Mouse (Mus musculus): ENCODE results near the gene Pgc. TPM values are rescaled to one million over a fixed set of nuclear protein-coding genes. Genes with fewer than 3 reads are reported as not detected.

Pgc gene
- total and polyA plus RNA-seq, 2 experiments: 0.26 TPM; not detected in 1

GRCm38 (mm10) chr17:47768707-47769276 lies 42.1 kb downstream of the Pgc start:
- Histone ChIP-seq H3K27ac (replicated peaks; ENCODE audit: insufficient read depth, low read depth, low read length) (peak overlapping the region; percentile 45), H3K36me3 (ENCODE audit: control insufficient read depth, insufficient read depth, low read length) (no peaks in the 10 kb centered on the region), H3K9ac (ENCODE audit: low read depth, low read length) (no peak overlapping the region), H3K79me2 (ENCODE audit: control insufficient read depth, insufficient read depth, low read length) (peaks cover 41% of the 10 kb centered on the region), H3K4me1 (ENCODE audit: control insufficient read depth, insufficient read depth, low read length) (0 out of 2 replicates have a peak, but pooled peaks cover under 1% of the 10 kb centered on the region), H3K27me3 (ENCODE audit: control insufficient read depth, insufficient read depth, low read length) (no peaks in the 10 kb centered on the region), H3K4me3 (ENCODE audit: insufficient read depth, low read depth, low read length) (peak overlapping the region; percentile 29; the same call in 1 of the 2 replicates)
- 71% methylated on average over 12 of the region's 12 CpGs for WGBS
- peak; percentile 46 for TF ChIP-seq CTCF (IDR thresholded peaks at IDR 0.05; ENCODE audit: low read depth, low read length)
- no peak for TF ChIP-seq POLR2A (IDR thresholded peaks at IDR 0.05; ENCODE audit: extremely low read depth, insufficient read depth, low read length)
- DNase-seq (ENCODE audit: extremely low read depth, low read depth, low spot score): no peak

- Histone ChIP-seq H3K4me1 (ENCODE audit: control insufficient read depth, insufficient read depth, low read length) (no peaks in the 10 kb centered on the region), H3K4me3 (ENCODE audit: insufficient read depth, low read depth, low read length) (no peak overlapping the region), H3K9ac (ENCODE audit: low read depth, low read length) (no peak overlapping the region), H3K79me2 (ENCODE audit: control insufficient read depth, insufficient read depth, low read length) (peaks cover 39% of the 10 kb centered on the region), H3K27me3 (ENCODE audit: control insufficient read depth, insufficient read depth, low read length) (no peaks in the 10 kb centered on the region), H3K36me3 (ENCODE audit: control insufficient read depth, insufficient read depth, low read length) (no peaks in the 10 kb centered on the region), H3K27ac (replicated peaks; ENCODE audit: insufficient read depth, low read depth, low read length) (peak overlapping the region; percentile 45)
- no peak for DNase-seq (ENCODE audit: extremely low read depth, low read depth, low spot score)
- TF ChIP-seq CTCF (IDR thresholded peaks at IDR 0.05; ENCODE audit: low read depth, low read length) (no peak), POLR2A (IDR thresholded peaks at IDR 0.05; ENCODE audit: extremely low read depth, insufficient read depth, low read length) (no peak)
- 91% methylated on average over 11 of the region's 11 CpGs for WGBS
These were observed 43.0 kb downstream of the Pgc start for GRCm38 (mm10) chr17:47769389-47770299.

- Histone ChIP-seq H3K36me3 (ENCODE audit: control insufficient read depth, insufficient read depth, low read length) (no peaks in the 10 kb centered on the region), H3K4me1 (ENCODE audit: control insufficient read depth, insufficient read depth, low read length) (no peaks in the 10 kb centered on the region), H3K9ac (ENCODE audit: low read depth, low read length) (no peak overlapping the region), H3K79me2 (ENCODE audit: control insufficient read depth, insufficient read depth, low read length) (peaks cover 26% of the 10 kb centered on the region; the same call in 1 of the 2 replicates), H3K27ac (replicated peaks; ENCODE audit: insufficient read depth, low read depth, low read length) (no peak overlapping the region), H3K4me3 (ENCODE audit: insufficient read depth, low read depth, low read length) (no peak overlapping the region), H3K27me3 (ENCODE audit: control insufficient read depth, insufficient read depth, low read length) (no peaks in the 10 kb centered on the region)
- TF ChIP-seq POLR2A (IDR thresholded peaks at IDR 0.05; ENCODE audit: extremely low read depth, insufficient read depth, low read length) (no peak), CTCF (IDR thresholded peaks at IDR 0.05; ENCODE audit: low read depth, low read length) (no peak)
- WGBS: 81% methylated on average over 6 of the region's 6 CpGs
- DNase-seq (ENCODE audit: extremely low read depth, low read depth, low spot score): no peak
These were observed 47.0 kb downstream of the Pgc start for GRCm38 (mm10) chr17:47773604-47774003.

- H3K4me3 ChIP-seq (ENCODE audit: insufficient read depth, low read depth, low read length): no peak overlapping the region
- no peak for DNase-seq (ENCODE audit: extremely low read depth, low read depth, low spot score)
- H3K27me3 ChIP-seq (ENCODE audit: control insufficient read depth, insufficient read depth, low read length): no peaks in the 10 kb centered on the region
- 67% methylated on average over 2 of the region's 2 CpGs for WGBS
- H3K79me2 ChIP-seq (ENCODE audit: control insufficient read depth, insufficient read depth, low read length): peaks cover 8% of the 10 kb centered on the region; the same call in 1 of the 2 replicates
- TF ChIP-seq POLR2A (IDR thresholded peaks at IDR 0.05; ENCODE audit: extremely low read depth, insufficient read depth, low read length) (no peak), CTCF (IDR thresholded peaks at IDR 0.05; ENCODE audit: low read depth, low read length) (no peak)
- H3K4me1 ChIP-seq (ENCODE audit: control insufficient read depth, insufficient read depth, low read length): no peaks in the 10 kb centered on the region
- H3K36me3 ChIP-seq (ENCODE audit: control insufficient read depth, insufficient read depth, low read length): no peaks in the 10 kb centered on the region
- no peak overlapping the region for H3K9ac ChIP-seq (ENCODE audit: low read depth, low read length)
- no peak overlapping the region for H3K27ac ChIP-seq (replicated peaks; ENCODE audit: insufficient read depth, low read depth, low read length)
These were observed 50.5 kb downstream of the Pgc start for GRCm38 (mm10) chr17:47777141-47777540.

- Histone ChIP-seq H3K4me3 (ENCODE audit: insufficient read depth, low read depth, low read length) (no peak overlapping the region), H3K4me1 (ENCODE audit: control insufficient read depth, insufficient read depth, low read length) (no peaks in the 10 kb centered on the region)
These were observed 53.8 kb downstream of the Pgc start for GRCm38 (mm10) chr17:47780470-47780869.

More at GRCm38 (mm10) chr17:47780470-47780869, 53.8 kb downstream of the Pgc start:
- DNase-seq (ENCODE audit: extremely low read depth, low read depth, low spot score): no peak
- H3K27ac ChIP-seq (replicated peaks; ENCODE audit: insufficient read depth, low read depth, low read length): no peak overlapping the region
- TF ChIP-seq POLR2A (IDR thresholded peaks at IDR 0.05; ENCODE audit: extremely low read depth, insufficient read depth, low read length) (no peak), CTCF (IDR thresholded peaks at IDR 0.05; ENCODE audit: low read depth, low read length) (no peak)
- WGBS: 78% methylated on average over 10 of the region's 10 CpGs
- H3K9ac ChIP-seq (ENCODE audit: low read depth, low read length): no peak overlapping the region
- H3K36me3 ChIP-seq (ENCODE audit: control insufficient read depth, insufficient read depth, low read length): no peaks in the 10 kb centered on the region
- H3K79me2 ChIP-seq (ENCODE audit: control insufficient read depth, insufficient read depth, low read length): peaks cover 4% of the 10 kb centered on the region; the same call in 1 of the 2 replicates
- no peaks in the 10 kb centered on the region for H3K27me3 ChIP-seq (ENCODE audit: control insufficient read depth, insufficient read depth, low read length)

Measured in liver, adult 2 months (tissue).